Comparison of ENCODE assay signal across 17 mouse cellular contexts in the genomic region with DNA sequence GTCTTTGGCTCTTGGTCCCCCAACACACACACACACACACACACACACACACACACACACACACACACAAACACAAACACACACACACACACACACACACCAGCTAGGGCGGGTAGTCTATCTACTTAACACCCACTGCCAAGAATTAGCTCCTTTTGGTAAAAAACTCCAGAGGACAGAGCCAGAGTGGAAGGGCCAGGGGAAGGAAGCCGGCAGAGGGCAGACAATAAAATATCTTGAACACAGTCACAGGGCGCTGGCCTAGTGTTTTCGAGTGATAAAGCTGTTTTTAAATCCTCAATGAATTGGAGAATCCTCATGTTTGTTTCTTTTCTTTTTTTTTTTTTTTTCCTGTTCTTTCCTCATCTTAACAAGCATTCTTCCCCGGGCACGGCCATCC. TPM values are rescaled to one million over a fixed set of nuclear protein-coding genes. Genes with fewer than 3 reads are reported as not detected.
DNase-seq lines count a peak whose midpoint lies in the region; ATAC-seq and TF ChIP-seq lines count a peak whose summit lies in the region.
"Had no signal": no experiment of that assay in that cellular context is flagged by ENCODE, and none has a peak within 500 bp of the region (broad histone marks: within the 10 kb centered on the region; RNA-seq: fewer than 3 reads in every experiment).

No protein-coding gene starts in this region.

- no peak overlapping the region for H3K9ac ChIP-seq in heart, embryonic 12.5 days
- no peak overlapping the region for H3K9ac ChIP-seq in heart, embryonic 11.5 days (ENCODE audit: low read depth, low read length)
- H3K9ac ChIP-seq: limb, embryonic 15.5 days; midbrain, embryonic 13.5 days; stomach, embryonic 15.5 days had no signal

- no peak for TF ChIP-seq POLR2A in thymus, adult 2 months (IDR thresholded peaks at IDR 0.05; ENCODE audit: control insufficient read depth, extremely low read depth, insufficient read depth, low read length, poor library complexity)

- peak; percentile 51 to 59 for DNase-seq in kidney, postnatal 25 days
- DNase-seq in kidney, postnatal 4 days: no peak
- DNase-seq in thymus, adult 2 months: no peak
- no peak for DNase-seq in thymus, adult 18-20 months
- DNase-seq: cerebellum, adult 11-12 months; gastrocnemius, postnatal 36 days; heart, postnatal 10 days; lung, postnatal 10 days had no signal

- peaks cover 12% of the 10 kb centered on the region; the same call in 1 of the 2 replicates for H3K27me3 ChIP-seq in heart, embryonic 12.5 days (replicated peaks)
- peaks cover 6% of the 10 kb centered on the region; the same call in 1 of the 2 replicates for H3K27me3 ChIP-seq in heart, embryonic 11.5 days (ENCODE audit: control insufficient read depth, insufficient read depth, low read length)
- H3K27me3 ChIP-seq in thymus, adult 2 months (ENCODE audit: control insufficient read depth, insufficient read depth, low read length): no peaks in the 10 kb centered on the region
- H3K27me3 ChIP-seq: embryonic facial prominence, embryonic 13.5 days; limb, embryonic 15.5 days; midbrain, embryonic 13.5 days; stomach, embryonic 15.5 days had no signal

- H3K9me3 ChIP-seq in heart, embryonic 12.5 days (replicated peaks): no peaks in the 10 kb centered on the region
- no peaks in the 10 kb centered on the region for H3K9me3 ChIP-seq in heart, embryonic 11.5 days (replicated peaks; ENCODE audit: control insufficient read depth, low read length)
- H3K9me3 ChIP-seq: embryonic facial prominence, embryonic 13.5 days; limb, embryonic 15.5 days; midbrain, embryonic 13.5 days; stomach, embryonic 15.5 days had no signal

- ATAC-seq in heart, embryonic 12.5 days (ENCODE audit: insufficient number of reproducible peaks, low FRiP score): no peak
- no peak for ATAC-seq in heart, embryonic 11.5 days (replicated peaks; ENCODE audit: insufficient number of reproducible peaks, low FRiP score, low TSS enrichment)
- ATAC-seq in frontal cortex, adult (ENCODE audit: low TSS enrichment): no peak
- ATAC-seq: hindbrain, embryonic 16.5 days; midbrain, embryonic 13.5 days had no signal

- TF ChIP-seq CTCF in thymus, adult 2 months (IDR thresholded peaks at IDR 0.05; ENCODE audit: borderline replicate concordance, control insufficient read depth, extremely low read depth, insufficient read depth, low read length, poor library complexity): no peak

- H3K4me2 ChIP-seq in heart, embryonic 12.5 days: no peak overlapping the region
- no peak overlapping the region for H3K4me2 ChIP-seq in heart, embryonic 11.5 days
- H3K4me2 ChIP-seq: embryonic facial prominence, embryonic 13.5 days; limb, embryonic 15.5 days; midbrain, embryonic 13.5 days; stomach, embryonic 15.5 days had no signal

- no peak overlapping the region for H3K4me3 ChIP-seq in heart, embryonic 12.5 days
- no peak overlapping the region for H3K4me3 ChIP-seq in heart, embryonic 11.5 days (ENCODE audit: low read depth, low read length)
- H3K4me3 ChIP-seq in thymus, adult 2 months (ENCODE audit: control insufficient read depth, insufficient read depth, low read length): no peak overlapping the region
- H3K4me3 ChIP-seq: embryonic facial prominence, embryonic 13.5 days; limb, embryonic 15.5 days; midbrain, embryonic 13.5 days; myocyte; stomach, embryonic 15.5 days had no signal

- 0 out of 2 replicates have a peak, but pooled peaks cover 4% of the 10 kb centered on the region for H3K36me3 ChIP-seq in heart, embryonic 12.5 days
- no peaks in the 10 kb centered on the region for H3K36me3 ChIP-seq in heart, embryonic 11.5 days (ENCODE audit: control insufficient read depth, insufficient read depth, low read length)
- H3K36me3 ChIP-seq in thymus, adult 2 months (ENCODE audit: control insufficient read depth, insufficient read depth, low read length): no peaks in the 10 kb centered on the region
- H3K36me3 ChIP-seq: midbrain, embryonic 13.5 days; stomach, embryonic 15.5 days had no signal

- peak overlapping the region; percentile 48; the same call in 1 of the 2 replicates for H3K27ac ChIP-seq in heart, embryonic 12.5 days (ENCODE audit: poor library complexity, severe bottlenecking)
- no peak overlapping the region for H3K27ac ChIP-seq in heart, embryonic 11.5 days (ENCODE audit: low read depth, low read length)
- H3K27ac ChIP-seq in thymus, adult 2 months (ENCODE audit: control insufficient read depth, insufficient read depth, low read length): peak overlapping the region; percentile 94
- H3K27ac ChIP-seq: midbrain, embryonic 13.5 days; stomach, embryonic 15.5 days had no signal

- H3K4me1 ChIP-seq in heart, embryonic 12.5 days (replicated peaks): peaks cover 71% of the 10 kb centered on the region
- H3K4me1 ChIP-seq in heart, embryonic 11.5 days (ENCODE audit: control insufficient read depth, insufficient read depth, low read length): peaks cover 47% of the 10 kb centered on the region
- H3K4me1 ChIP-seq in thymus, adult 2 months (replicated peaks; ENCODE audit: control insufficient read depth, insufficient read depth, low read length): peaks cover 74% of the 10 kb centered on the region

- 62% methylated on average over 6 of the region's 6 CpGs for WGBS in heart, embryonic 12.5 days
- WGBS in heart, embryonic 11.5 days (ENCODE audit: insufficient replicate concordance): 55% methylated on average over 6 of the region's 6 CpGs
- 62% methylated on average over 6 of the region's 6 CpGs for WGBS in thymus, adult 2 months

RNA-seq across cellular contexts. Expression of gene Itpkb, which starts 26.6 kb away (rescaled TPM):
- 7.2 and 9.1 TPM in 2 replicates for polyA plus RNA-seq in heart, embryonic 12.5 days (2016; fragmentation: Nextera tagmentation; extraction: Ambion mirVana)
- polyA plus RNA-seq in heart, embryonic 11.5 days (2014; fragmentation: Nextera tagmentation; extraction: Ambion mirVana): 3.2 and 4.0 TPM in 2 replicates
- polyA plus RNA-seq in thymus, adult 2 months (2012; rRNA removed): 69.0 and 73.0 TPM in 2 replicates

Comparison
In these comparisons a context has a peak if more than half of its experiments do, and no peak if none do; other contexts are left out.
1. DNase-seq: peak in kidney, postnatal 25 days (2 of 2); none in kidney, postnatal 4 days (0 of 2), thymus, adult 2 months (single experiment) and thymus, adult 18-20 months (0 of 2).